Mouse (Mus musculus): ENCODE results near the gene Radil. TPM values are rescaled to one million over a fixed set of nuclear protein-coding genes. Genes with fewer than 3 reads are reported as not detected.

The Radil gene
- total RNA-seq, 1 experiment from 2014 or later: not detected

- no peak for ATAC-seq (replicated peaks in 1 of 2; ENCODE audit: insufficient read depth in 1 of 2, low FRiP score in 2 of 2, low TSS enrichment in 1 of 2, low read depth in 1 of 2, poor library complexity in 2 of 2, severe bottlenecking in 2 of 2)
These were observed 87.9 kb downstream of the Radil start for GRCm38 (mm10) chr5:142463011-142463410.

- no peak for ATAC-seq (replicated peaks in 1 of 2; ENCODE audit: insufficient read depth in 1 of 2, low FRiP score in 2 of 2, low TSS enrichment in 1 of 2, low read depth in 1 of 2, poor library complexity in 2 of 2, severe bottlenecking in 2 of 2)
These were observed 88.3 kb downstream of the Radil start for GRCm38 (mm10) chr5:142462641-142462948.

- ATAC-seq (replicated peaks in 1 of 2; ENCODE audit: insufficient read depth in 1 of 2, low FRiP score in 2 of 2, low TSS enrichment in 1 of 2, low read depth in 1 of 2, poor library complexity in 2 of 2, severe bottlenecking in 2 of 2): no peak
These were observed 88.8 kb downstream of the Radil start for GRCm38 (mm10) chr5:142461942-142462640.

GRCm38 (mm10) chr5:142459834-142460233 lies 91.1 kb downstream of the Radil start:
- no peak for ATAC-seq (replicated peaks in 1 of 2; ENCODE audit: insufficient read depth in 1 of 2, low FRiP score in 2 of 2, low TSS enrichment in 1 of 2, low read depth in 1 of 2, poor library complexity in 2 of 2, severe bottlenecking in 2 of 2)

- no peak for ATAC-seq (replicated peaks in 1 of 2; ENCODE audit: insufficient read depth in 1 of 2, low FRiP score in 2 of 2, low TSS enrichment in 1 of 2, low read depth in 1 of 2, poor library complexity in 2 of 2, severe bottlenecking in 2 of 2)
These were observed 91.9 kb downstream of the Radil start for GRCm38 (mm10) chr5:142458791-142459557.

- peak; percentile 26 to 51; a peak in 1 of 4 replicates for ATAC-seq (replicated peaks in 1 of 2; ENCODE audit: insufficient read depth in 1 of 2, low FRiP score in 2 of 2, low TSS enrichment in 1 of 2, low read depth in 1 of 2, poor library complexity in 2 of 2, severe bottlenecking in 2 of 2)
These were observed 93.6 kb downstream of the Radil start for GRCm38 (mm10) chr5:142457345-142457744.

- ATAC-seq (replicated peaks in 1 of 2; ENCODE audit: insufficient read depth in 1 of 2, low FRiP score in 2 of 2, low TSS enrichment in 1 of 2, low read depth in 1 of 2, poor library complexity in 2 of 2, severe bottlenecking in 2 of 2): no peak
These were observed 94.6 kb downstream of the Radil start for GRCm38 (mm10) chr5:142456318-142456717.

- no peak for ATAC-seq (replicated peaks in 1 of 2; ENCODE audit: insufficient read depth in 1 of 2, low FRiP score in 2 of 2, low TSS enrichment in 1 of 2, low read depth in 1 of 2, poor library complexity in 2 of 2, severe bottlenecking in 2 of 2)
These were observed 97.2 kb downstream of the Radil start for GRCm38 (mm10) chr5:142453742-142454141.

GRCm38 (mm10) chr5:142451759-142452158 lies 99.1 kb downstream of the Radil start:
- no peak for ATAC-seq (replicated peaks in 1 of 2; ENCODE audit: insufficient read depth in 1 of 2, low FRiP score in 2 of 2, low TSS enrichment in 1 of 2, low read depth in 1 of 2, poor library complexity in 2 of 2, severe bottlenecking in 2 of 2)

GRCm38 (mm10) chr5:142450846-142451245 lies 100.1 kb downstream of the Radil start:
- ATAC-seq (replicated peaks in 1 of 2; ENCODE audit: insufficient read depth in 1 of 2, low FRiP score in 2 of 2, low TSS enrichment in 1 of 2, low read depth in 1 of 2, poor library complexity in 2 of 2, severe bottlenecking in 2 of 2): no peak

GRCm38 (mm10) chr5:142448623-142449022 lies 102.3 kb downstream of the Radil start:
- ATAC-seq (replicated peaks in 1 of 2; ENCODE audit: insufficient read depth in 1 of 2, low FRiP score in 2 of 2, low TSS enrichment in 1 of 2, low read depth in 1 of 2, poor library complexity in 2 of 2, severe bottlenecking in 2 of 2): no peak

- peak; percentile 92 to 95 for ATAC-seq (replicated peaks in 1 of 2; ENCODE audit: insufficient read depth in 1 of 2, low FRiP score in 2 of 2, low TSS enrichment in 1 of 2, low read depth in 1 of 2, poor library complexity in 2 of 2, severe bottlenecking in 2 of 2)
These were observed 102.8 kb downstream of the Radil start for GRCm38 (mm10) chr5:142448076-142448475.

- ATAC-seq (replicated peaks in 1 of 2; ENCODE audit: insufficient read depth in 1 of 2, low FRiP score in 2 of 2, low TSS enrichment in 1 of 2, low read depth in 1 of 2, poor library complexity in 2 of 2, severe bottlenecking in 2 of 2): no peak
These were observed 105.2 kb downstream of the Radil start for GRCm38 (mm10) chr5:142445709-142446108.

- ATAC-seq (replicated peaks in 1 of 2; ENCODE audit: insufficient read depth in 1 of 2, low FRiP score in 2 of 2, low TSS enrichment in 1 of 2, low read depth in 1 of 2, poor library complexity in 2 of 2, severe bottlenecking in 2 of 2): no peak
These were observed 105.9 kb downstream of the Radil start for GRCm38 (mm10) chr5:142444791-142445531.

GRCm38 (mm10) chr5:142443994-142444393 lies 106.9 kb downstream of the Radil start:
- ATAC-seq (replicated peaks in 1 of 2; ENCODE audit: insufficient read depth in 1 of 2, low FRiP score in 2 of 2, low TSS enrichment in 1 of 2, low read depth in 1 of 2, poor library complexity in 2 of 2, severe bottlenecking in 2 of 2): no peak

- ATAC-seq (replicated peaks in 1 of 2; ENCODE audit: insufficient read depth in 1 of 2, low FRiP score in 2 of 2, low TSS enrichment in 1 of 2, low read depth in 1 of 2, poor library complexity in 2 of 2, severe bottlenecking in 2 of 2): peak; percentile 9 to 12; a peak in 2 of 4 replicates
These were observed 107.4 kb downstream of the Radil start for GRCm38 (mm10) chr5:142443514-142443913.

- no peak for ATAC-seq (replicated peaks in 1 of 2; ENCODE audit: insufficient read depth in 1 of 2, low FRiP score in 2 of 2, low TSS enrichment in 1 of 2, low read depth in 1 of 2, poor library complexity in 2 of 2, severe bottlenecking in 2 of 2)
These were observed 108.9 kb downstream of the Radil start for GRCm38 (mm10) chr5:142442045-142442440.

Data from hematopoietic stem cell, adult 5-6 weeks (primary cell).